Mouse (Mus musculus) hindbrain, embryonic 15.5 days (tissue): ENCODE measurements around the gene Pard3. TPM values are rescaled to one million over a fixed set of nuclear protein-coding genes. Genes with fewer than 3 reads are reported as not detected.

Experiments
- ATAC-seq: fragments of 200-750 bp; cut with Nextera tagmentation; 2 replicates; pipeline ENCODE4 v1.8.0; 2017; ENCODE audit warnings: low read depth, moderate number of reproducible peaks, moderate TSS enrichment; ENCODE audit not compliant: low FRiP score
- H3K27ac ChIP-seq: fragments of 300-500 bp; sonication (generic); replicated peaks from 2 replicates; pipeline ENCODE4 v1.5.1; 2015; ENCODE audit warnings: mild to moderate bottlenecking, inconsistent platforms
- H3K27me3 ChIP-seq: fragments of 300-500 bp; sonication (generic); 2 replicates; pipeline ENCODE4 v1.6.1; 2015; ENCODE audit warnings: control low read depth, inconsistent platforms
- H3K36me3 ChIP-seq: fragments of 300-500 bp; sonication (generic); 2 replicates; pipeline ENCODE4 v1.6.1; 2015; ENCODE audit warnings: control low read depth, inconsistent platforms
- H3K4me1 ChIP-seq: fragments of 300-500 bp; sonication (generic); replicated peaks from 2 replicates; pipeline ENCODE4 v1.6.1; 2015; ENCODE audit warnings: control low read depth, inconsistent platforms
- H3K4me2 ChIP-seq: fragments of 300-500 bp; sonication (generic); 2 replicates; pipeline ENCODE4 v1.6.1; 2015; ENCODE audit warnings: moderate library complexity, mild to moderate bottlenecking, inconsistent platforms
- H3K4me3 ChIP-seq: fragments of 300-500 bp; sonication (generic); 2 replicates; pipeline ENCODE4 v1.5.1; 2015; ENCODE audit warnings: mild to moderate bottlenecking, inconsistent platforms
- H3K9ac ChIP-seq: fragments of 300-500 bp; sonication (generic); 2 replicates; pipeline ENCODE4 v1.6.1; 2015; ENCODE audit warnings: inconsistent platforms
- H3K9me3 ChIP-seq: fragments of 300-500 bp; sonication (generic); 2 replicates; pipeline ENCODE4 v1.6.1; 2016; ENCODE audit warnings: control low read depth, inconsistent platforms
- WGBS: fragments of 180-500 bp; shearing (Covaris S2); methylation state at CpG from one replicate; pipeline ENCODE4 v1.1.7; 2015; 5-methylcytosine and 5-hydroxymethylcytosine counted together
- polyA plus RNA-seq: library from polyadenylated mRNA; unstranded; fragments of >200 nt; fragmentation: Nextera tagmentation; extraction: Ambion mirVana; gene quantifications from 2 replicates; pipeline ENCODE4 v1.2.1, GENCODE M21; 2015

Gene Pard3
- polyA plus RNA-seq, 1 experiment from 2014 or later = 18.2 TPM

DNA sequence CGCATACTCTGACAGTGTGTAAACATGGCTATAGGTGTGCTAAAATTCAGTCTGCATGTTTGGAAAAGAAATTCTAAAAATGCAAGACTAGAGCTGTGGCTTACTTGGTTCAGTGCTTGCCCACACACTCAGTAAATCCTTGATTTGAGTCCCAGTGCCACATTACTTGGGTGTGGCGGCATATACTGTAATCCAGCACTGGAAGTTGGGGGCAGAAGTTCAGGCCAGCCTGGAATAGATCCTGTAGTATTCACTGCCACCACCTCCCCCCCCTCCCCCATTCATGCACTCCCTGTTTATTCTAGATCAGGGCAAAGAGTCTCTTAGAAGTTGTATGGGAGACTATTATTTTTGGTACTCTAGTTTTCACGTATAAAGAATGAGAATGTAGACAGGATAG lies 52.1 kb downstream of the Pard3 start:
- H3K4me2 ChIP-seq = no peak overlapping the region
- H3K4me1 ChIP-seq = peaks cover 28% of the 10 kb centered on the region
- H3K9me3 ChIP-seq = no peaks in the 10 kb centered on the region
- H3K27me3 ChIP-seq = no peaks in the 10 kb centered on the region
- H3K27ac ChIP-seq = no peak overlapping the region
- no peaks in the 10 kb centered on the region for H3K36me3 ChIP-seq
- H3K9ac ChIP-seq = no peak overlapping the region
- WGBS = 96% methylated on average over 3 of the region's 3 CpGs
- ATAC-seq = no peak
- H3K4me3 ChIP-seq = no peak overlapping the region

DNA sequence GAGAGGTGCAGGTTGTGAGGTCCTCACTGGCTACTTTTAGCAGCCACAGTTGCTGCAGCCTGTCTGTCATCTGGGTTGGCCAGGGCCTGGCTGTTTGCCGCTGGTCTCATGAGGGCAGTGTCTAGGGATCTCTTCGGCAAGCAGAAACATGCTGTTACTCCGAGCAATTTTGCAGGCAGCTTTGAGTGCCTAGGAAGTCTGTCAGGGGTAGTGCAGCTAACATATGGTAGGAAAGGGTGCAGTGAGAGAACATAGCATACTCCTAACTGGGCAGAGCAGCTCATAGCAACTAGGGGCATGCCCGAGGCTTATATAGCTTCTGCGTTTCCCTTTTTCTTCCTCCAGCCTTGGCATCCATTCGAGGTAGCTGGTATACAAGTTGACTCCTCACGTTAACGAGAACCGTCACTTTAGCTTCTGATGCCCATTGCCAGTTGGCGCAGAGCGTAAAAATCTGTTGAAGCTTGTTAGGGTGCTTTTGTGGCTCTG lies 54.7 kb downstream of the Pard3 start:
- Histone ChIP-seq H3K9me3 (no peaks in the 10 kb centered on the region), H3K4me3 (no peak overlapping the region), H3K4me2 (no peak overlapping the region), H3K9ac (no peak overlapping the region), H3K27me3 (no peaks in the 10 kb centered on the region), H3K27ac (no peak overlapping the region; the same call in 1 of the 2 replicates), H3K36me3 (no peaks in the 10 kb centered on the region), H3K4me1 (peaks cover 21% of the 10 kb centered on the region)
- 54% methylated on average over 11 of the region's 11 CpGs for WGBS
- 0 out of 2 replicates have a peak, but pooled peaks have one; percentile 38 for ATAC-seq

DNA sequence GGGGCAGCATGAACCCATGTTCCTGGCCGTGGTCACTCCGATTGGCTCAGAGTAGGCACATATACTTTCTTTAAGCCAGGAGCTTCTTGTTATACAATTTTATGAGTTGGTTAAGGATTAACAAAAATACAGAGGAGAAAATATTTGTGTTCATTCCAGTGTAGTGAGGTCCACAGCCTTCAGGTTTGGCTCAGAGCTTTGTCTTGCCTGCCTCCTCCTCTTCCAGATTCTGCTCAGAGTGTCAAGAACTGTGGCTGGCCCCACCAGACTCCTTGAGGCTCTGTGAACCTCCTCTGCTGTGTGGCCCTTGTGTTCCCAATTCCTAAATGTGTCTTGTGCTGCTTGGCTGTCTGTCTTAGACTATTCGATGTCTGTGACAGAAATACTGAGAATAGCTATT lies 59.7 kb downstream of the Pard3 start:
- 92% methylated on average over 3 of the region's 3 CpGs for WGBS
- Histone ChIP-seq H3K4me2 (no peak overlapping the region), H3K27me3 (no peaks in the 10 kb centered on the region), H3K36me3 (no peaks in the 10 kb centered on the region), H3K4me1 (peaks cover 30% of the 10 kb centered on the region), H3K27ac (no peak overlapping the region), H3K9ac (no peak overlapping the region), H3K9me3 (no peaks in the 10 kb centered on the region), H3K4me3 (no peak overlapping the region)
- ATAC-seq = no peak

DNA sequence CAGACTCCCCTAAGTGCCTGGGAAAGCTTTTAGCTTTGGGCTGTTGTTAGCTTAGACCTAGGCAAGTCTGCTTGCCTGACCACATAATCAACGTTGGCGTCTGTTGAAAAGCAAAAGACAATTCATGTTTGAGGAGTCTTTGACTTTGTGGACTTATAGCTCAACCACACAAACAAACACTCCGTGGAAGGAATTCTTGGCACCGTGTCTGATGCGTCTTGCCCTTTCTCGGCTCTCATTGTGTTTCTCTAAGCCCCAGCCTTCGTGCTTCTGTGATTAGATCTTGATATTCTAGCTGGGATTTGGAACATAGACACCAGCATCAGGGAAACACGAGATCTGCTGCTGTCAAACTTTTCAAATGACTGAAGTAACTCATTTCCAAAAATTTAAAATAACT lies 61.1 kb downstream of the Pard3 start:
- 39% methylated on average over 8 of the region's 8 CpGs for WGBS

DNA sequence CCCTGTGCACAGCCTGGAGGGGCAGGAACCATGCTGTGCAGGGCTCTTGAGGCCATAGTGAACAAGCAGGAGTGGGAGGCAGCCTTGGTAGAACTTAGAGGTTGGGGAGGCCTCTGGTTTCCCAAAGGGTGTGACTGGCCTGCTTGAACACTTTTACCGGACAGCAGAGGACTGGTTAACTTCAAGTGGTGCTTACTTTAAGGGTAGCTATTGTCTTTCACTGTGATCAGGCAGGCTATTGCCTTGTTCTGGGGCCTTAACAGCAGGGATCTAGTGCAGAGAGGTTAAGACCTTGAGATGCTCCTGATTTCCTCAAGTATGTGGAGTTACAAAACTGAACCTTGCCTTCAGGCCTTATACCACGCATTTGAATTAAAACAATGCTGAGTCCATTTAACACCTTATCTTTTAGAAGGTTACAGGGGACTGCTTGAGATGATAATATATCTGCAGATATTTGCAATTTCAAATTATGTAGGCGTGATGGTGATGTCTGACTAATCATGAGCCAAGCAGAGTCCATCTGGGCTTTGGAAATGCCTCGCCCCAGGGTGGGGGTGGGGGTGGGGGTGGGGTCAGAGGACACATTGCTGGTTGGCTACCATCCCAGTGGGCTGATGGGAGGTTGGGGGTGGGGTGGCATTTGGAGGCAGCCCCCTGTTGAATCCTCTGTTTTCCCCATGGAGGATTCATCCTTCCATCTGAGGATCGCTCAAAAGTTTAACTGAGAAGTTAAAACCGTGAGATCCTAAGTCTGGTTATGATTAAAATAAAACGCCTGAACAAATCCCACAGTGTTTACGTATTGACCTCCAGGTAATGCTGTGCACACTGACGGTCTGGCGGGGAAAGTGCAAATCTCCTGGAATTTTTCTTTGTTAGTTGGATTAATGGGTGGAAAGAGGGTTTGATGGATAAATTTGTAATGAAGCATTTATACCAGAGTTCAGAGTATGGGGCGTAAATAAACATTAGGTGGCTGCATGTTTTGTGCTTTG lies 62.3 kb downstream of the Pard3 start:
- Histone ChIP-seq H3K4me2 (no peak overlapping the region), H3K9ac (no peak overlapping the region), H3K9me3 (no peaks in the 10 kb centered on the region), H3K4me1 (peaks cover 23% of the 10 kb centered on the region; the same call in 1 of the 2 replicates), H3K27ac (no peak overlapping the region), H3K27me3 (no peaks in the 10 kb centered on the region), H3K36me3 (no peaks in the 10 kb centered on the region), H3K4me3 (no peak overlapping the region)
- 36% methylated on average over 11 of the region's 11 CpGs for WGBS
- peak; percentile 42; the same call in 1 of the 2 replicates for ATAC-seq

More for the DNA sequence above, 61.1 kb downstream of the Pard3 start:
- H3K27me3 ChIP-seq = no peaks in the 10 kb centered on the region
- no peak overlapping the region for H3K4me2 ChIP-seq
- H3K9me3 ChIP-seq = no peaks in the 10 kb centered on the region
- H3K36me3 ChIP-seq = no peaks in the 10 kb centered on the region
- no peak overlapping the region for H3K27ac ChIP-seq
- no peak overlapping the region for H3K9ac ChIP-seq
- ATAC-seq = no peak
- no peak overlapping the region for H3K4me3 ChIP-seq
- H3K4me1 ChIP-seq = peaks cover 22% of the 10 kb centered on the region

DNA sequence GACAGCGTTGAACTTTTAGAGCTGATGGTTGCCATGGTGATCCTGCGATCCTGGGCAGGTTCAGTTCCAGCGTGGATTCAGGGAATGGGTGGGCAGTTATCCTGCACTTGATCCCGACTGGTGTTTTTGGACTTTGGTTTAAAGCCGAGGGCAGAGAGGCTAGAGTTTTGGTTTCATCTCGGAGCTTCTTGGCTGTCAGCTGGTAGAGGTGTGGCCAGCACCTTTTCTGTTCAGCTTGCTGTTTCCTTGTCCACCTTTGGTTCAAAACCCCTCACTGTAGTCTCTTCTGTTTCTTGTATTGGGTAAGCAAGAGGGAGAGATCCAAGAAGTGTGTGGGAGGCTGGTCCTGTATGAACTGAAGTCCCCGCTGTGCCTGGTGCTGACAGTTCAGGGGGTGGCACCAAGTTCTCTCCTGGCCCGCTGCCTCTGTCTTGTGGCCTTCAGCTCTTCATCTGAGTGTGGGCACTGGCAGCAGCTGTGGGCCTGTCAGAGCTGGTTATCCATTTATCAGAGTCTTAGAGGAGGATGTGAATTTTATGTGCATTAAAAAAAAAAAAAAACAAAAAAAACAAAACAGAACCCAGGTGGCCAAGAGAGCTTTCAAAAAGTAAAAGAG lies 65.2 kb downstream of the Pard3 start:
- 43% methylated on average over 8 of the region's 8 CpGs for WGBS
- no peak overlapping the region for H3K9ac ChIP-seq

DNA sequence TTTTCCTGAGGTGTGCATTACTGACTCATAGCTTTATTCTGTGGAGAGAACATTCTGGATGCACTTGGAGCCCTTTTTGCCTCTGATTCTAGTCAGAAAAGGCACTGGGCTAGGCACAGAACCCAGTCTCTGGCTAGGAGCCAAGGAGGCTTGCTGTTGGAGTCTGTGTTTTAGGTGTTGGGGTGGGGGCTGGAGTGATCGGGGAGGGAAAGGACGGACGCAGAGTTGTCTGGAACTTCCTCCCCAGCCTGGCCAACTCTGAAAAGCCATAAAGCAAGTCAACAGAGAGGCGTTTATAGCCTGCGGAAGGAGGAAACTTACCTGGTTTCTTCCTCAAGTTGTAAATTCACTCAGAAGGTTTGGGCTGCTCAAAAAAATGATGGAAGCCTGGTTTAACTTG lies 70.6 kb downstream of the Pard3 start:
- no peak for ATAC-seq
- 85% methylated on average over 5 of the region's 5 CpGs for WGBS
- no peak overlapping the region for H3K9ac ChIP-seq
- H3K4me2 ChIP-seq = no peak overlapping the region
- H3K27me3 ChIP-seq = no peaks in the 10 kb centered on the region
- H3K27ac ChIP-seq = no peak overlapping the region
- H3K9me3 ChIP-seq = no peaks in the 10 kb centered on the region
- no peak overlapping the region for H3K4me3 ChIP-seq
- H3K4me1 ChIP-seq = peaks cover 12% of the 10 kb centered on the region; the same call in 1 of the 2 replicates
- no peaks in the 10 kb centered on the region for H3K36me3 ChIP-seq

More for the DNA sequence above, 65.2 kb downstream of the Pard3 start:
- H3K4me3 ChIP-seq = no peak overlapping the region
- no peaks in the 10 kb centered on the region for H3K36me3 ChIP-seq
- no peak overlapping the region for H3K4me2 ChIP-seq
- H3K4me1 ChIP-seq = peaks cover 24% of the 10 kb centered on the region; the same call in 1 of the 2 replicates
- H3K27ac ChIP-seq = no peak overlapping the region
- no peak for ATAC-seq
- no peaks in the 10 kb centered on the region for H3K9me3 ChIP-seq
- no peaks in the 10 kb centered on the region for H3K27me3 ChIP-seq

DNA sequence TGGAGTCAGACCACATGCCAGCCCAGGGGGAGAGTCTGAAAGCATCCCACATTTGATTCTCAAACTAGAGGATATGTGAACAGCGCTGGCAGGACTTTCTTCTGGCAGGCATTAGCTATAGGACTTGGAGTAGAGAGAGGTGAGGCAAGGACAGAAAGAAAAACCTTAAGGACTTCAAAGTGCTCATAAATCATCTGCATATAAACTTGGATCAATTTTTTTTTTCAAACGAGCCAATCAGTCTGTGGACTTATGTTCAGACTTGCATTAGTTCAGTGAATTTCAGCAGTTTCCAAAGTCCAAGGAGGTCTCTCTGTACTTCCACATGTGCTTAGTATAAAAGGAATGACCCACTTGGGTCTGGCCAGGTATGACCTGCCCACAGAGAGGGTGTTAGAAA lies 72.5 kb downstream of the Pard3 start:
- ATAC-seq = no peak
- no peaks in the 10 kb centered on the region for H3K36me3 ChIP-seq
- H3K27ac ChIP-seq = no peak overlapping the region
- 75% methylated on average over 2 of the region's 2 CpGs for WGBS
- no peak overlapping the region for H3K4me3 ChIP-seq
- H3K4me2 ChIP-seq = no peak overlapping the region
- no peak overlapping the region for H3K9ac ChIP-seq
- H3K4me1 ChIP-seq = peaks cover 8% of the 10 kb centered on the region; the same call in 1 of the 2 replicates
- no peaks in the 10 kb centered on the region for H3K9me3 ChIP-seq
- no peaks in the 10 kb centered on the region for H3K27me3 ChIP-seq

DNA sequence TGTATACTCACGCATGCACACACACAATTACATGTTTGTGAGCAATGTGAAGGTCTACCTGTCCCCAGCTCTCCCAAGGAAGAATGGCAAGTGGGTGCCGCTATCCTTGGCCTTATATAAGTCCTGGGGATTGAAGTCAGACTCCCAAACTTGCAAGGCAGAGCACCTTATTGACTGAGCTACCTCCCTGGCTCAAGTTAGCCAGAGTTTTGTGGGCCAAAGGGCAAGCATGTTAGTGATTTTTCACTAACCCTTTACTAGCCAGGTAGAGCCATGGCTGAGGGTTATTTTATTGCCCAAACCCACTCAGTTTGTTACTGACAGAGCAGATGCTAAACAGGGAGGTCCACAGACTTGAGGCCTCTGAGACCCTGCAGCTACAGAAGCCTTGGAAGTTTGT lies 73.1 kb downstream of the Pard3 start:
- WGBS = 95% methylated on average over 2 of the region's 2 CpGs
- Histone ChIP-seq H3K4me3 (no peak overlapping the region), H3K36me3 (no peaks in the 10 kb centered on the region), H3K9ac (no peak overlapping the region), H3K4me2 (no peak overlapping the region), H3K27ac (no peak overlapping the region), H3K4me1 (peaks cover 8% of the 10 kb centered on the region; the same call in 1 of the 2 replicates), H3K27me3 (no peaks in the 10 kb centered on the region), H3K9me3 (no peaks in the 10 kb centered on the region)
- no peak for ATAC-seq

DNA sequence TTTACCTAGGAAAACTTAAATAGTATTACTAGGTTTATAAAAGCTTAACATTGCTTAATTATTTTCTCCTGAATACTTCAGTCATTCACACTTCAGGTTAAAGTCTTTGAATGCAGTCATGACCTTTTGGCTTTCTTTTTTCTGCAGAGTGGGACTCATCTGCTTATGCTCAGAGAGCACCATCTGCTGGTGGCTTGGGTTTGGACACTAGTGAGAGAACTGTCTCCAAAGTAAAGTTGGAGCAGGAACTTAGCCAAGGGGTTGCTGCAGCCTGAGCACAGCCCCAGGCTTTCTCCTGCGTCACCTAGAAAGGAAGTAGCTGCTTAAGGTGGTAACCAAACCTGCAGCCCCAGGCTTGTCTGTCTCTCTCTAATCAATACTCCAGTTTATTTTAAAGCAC lies 75.5 kb downstream of the Pard3 start:
- WGBS = 39% methylated on average over 1 of the region's 1 CpGs
- no peaks in the 10 kb centered on the region for H3K36me3 ChIP-seq
- ATAC-seq = 0 out of 2 replicates have a peak, but pooled peaks have one; percentile 53

DNA sequence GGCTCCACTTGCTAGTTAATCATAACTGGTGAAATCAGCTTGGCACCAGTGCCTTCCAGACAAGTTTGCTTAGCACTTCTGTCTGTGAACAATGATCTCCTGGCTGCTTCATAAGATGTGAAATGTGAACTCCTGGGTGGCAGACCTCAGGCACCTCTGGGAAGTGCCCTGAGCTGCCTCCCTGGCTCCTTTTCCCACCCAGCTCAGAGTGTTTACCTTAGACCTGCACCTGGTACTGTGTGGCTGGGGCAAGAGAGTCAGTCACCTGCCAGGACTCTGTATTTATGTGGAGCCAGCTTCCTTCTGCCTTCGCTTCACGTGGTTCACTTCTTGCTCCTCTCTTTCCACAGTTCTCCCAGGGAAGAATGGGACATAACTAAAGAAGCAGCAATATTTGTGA lies 77.3 kb downstream of the Pard3 start:
- 95% methylated on average over 2 of the region's 2 CpGs for WGBS
- ATAC-seq = no peak
- no peak overlapping the region for H3K4me2 ChIP-seq
- no peaks in the 10 kb centered on the region for H3K36me3 ChIP-seq
- no peaks in the 10 kb centered on the region for H3K27me3 ChIP-seq
- no peak overlapping the region for H3K27ac ChIP-seq
- H3K9ac ChIP-seq = no peak overlapping the region
- H3K4me3 ChIP-seq = no peak overlapping the region
- no peaks in the 10 kb centered on the region for H3K9me3 ChIP-seq
- 0 out of 2 replicates have a peak, but pooled peaks cover 4% of the 10 kb centered on the region for H3K4me1 ChIP-seq

More for the DNA sequence above, 75.5 kb downstream of the Pard3 start:
- Histone ChIP-seq H3K4me3 (no peak overlapping the region), H3K9ac (no peak overlapping the region), H3K4me1 (peaks cover 5% of the 10 kb centered on the region; the same call in 1 of the 2 replicates), H3K27ac (no peak overlapping the region), H3K27me3 (no peaks in the 10 kb centered on the region), H3K4me2 (no peak overlapping the region), H3K9me3 (no peaks in the 10 kb centered on the region)

DNA sequence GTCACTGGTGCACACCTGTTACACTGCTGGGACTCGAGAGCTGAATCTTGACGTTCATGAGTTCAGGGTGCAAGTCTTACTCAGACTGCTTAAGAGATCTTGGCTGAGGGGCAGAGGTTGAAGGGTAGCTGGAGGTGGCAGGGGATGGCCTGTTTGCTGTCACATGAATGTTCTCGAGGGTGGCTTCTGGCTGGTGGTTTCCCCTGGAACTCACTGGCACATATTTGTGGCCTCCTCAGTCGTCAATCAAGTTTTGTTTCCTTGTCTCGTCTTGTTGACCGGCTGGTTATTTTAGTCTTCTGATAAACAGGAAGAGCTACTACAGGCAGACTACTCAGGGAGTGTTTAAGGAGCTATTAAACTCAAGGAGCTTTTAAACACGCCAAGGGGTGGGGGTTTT lies 79.9 kb downstream of the Pard3 start:
- Histone ChIP-seq H3K9ac (no peak overlapping the region), H3K4me1 (peaks cover 12% of the 10 kb centered on the region; the same call in 1 of the 2 replicates), H3K9me3 (no peaks in the 10 kb centered on the region), H3K27ac (no peak overlapping the region), H3K4me2 (no peak overlapping the region), H3K27me3 (no peaks in the 10 kb centered on the region), H3K36me3 (no peaks in the 10 kb centered on the region), H3K4me3 (no peak overlapping the region)
- ATAC-seq = no peak
- 60% methylated on average over 7 of the region's 7 CpGs for WGBS
